Mouse (Mus musculus) G1E (cell line): ENCODE results near the gene Afmid. TPM values are rescaled to one million over a fixed set of nuclear protein-coding genes. Genes with fewer than 3 reads are reported as not detected.
A peak's percentile ranks its signal among the peaks of the same experiment; 100 is the strongest.

Experiments used
- ATAC-seq: 2 replicates; pipeline ENCODE4 v1.8.0; 2016; ENCODE audit warnings: mild to moderate bottlenecking; ENCODE audit not compliant: insufficient number of reproducible peaks, poor library complexity, low FRiP score, severe bottlenecking; ENCODE audit errors: extremely low read depth
- DNase-seq: peaks from one replicate; pipeline ENCODE4 v3.0.0; 2012; ENCODE audit warnings: low spot score
- H3K27me3 ChIP-seq: 2 replicates; pipeline ENCODE4 v1.6.1; 2012; ENCODE audit warnings: mild to moderate bottlenecking, low read length, inconsistent platforms; ENCODE audit not compliant: insufficient read depth
- H3K36me3 ChIP-seq: replicated peaks from 2 replicates; pipeline ENCODE3; 2012; ENCODE audit warnings: mild to moderate bottlenecking, inconsistent platforms
- H3K4me1 ChIP-seq: 2 replicates; pipeline ENCODE4 v1.6.1; 2012; ENCODE audit warnings: low read depth, low read length, inconsistent platforms, mixed read lengths; ENCODE audit not compliant: insufficient read depth
- H3K4me3 ChIP-seq: 2 replicates; pipeline ENCODE4 v1.5.1; 2012; ENCODE audit warnings: low read depth, mild to moderate bottlenecking, inconsistent platforms, low read length, moderate library complexity, mixed read lengths
- H3K9me3 ChIP-seq: replicated peaks from 2 replicates; pipeline ENCODE4 v1.6.1; 2012; ENCODE audit warnings: inconsistent platforms
- CTCF ChIP-seq: IDR thresholded peaks from 2 replicates; pipeline ENCODE4 v1.5.1; 2012; ENCODE audit warnings: low read depth, low read length, inconsistent platforms, mixed read lengths
- GATA1 ChIP-seq: IDR thresholded peaks from 2 replicates; pipeline ENCODE4 v1.6.1; 2012; ENCODE audit warnings: borderline replicate concordance, low read length, inconsistent platforms, mixed read lengths
- GATA2 ChIP-seq: IDR thresholded peaks from 2 replicates; pipeline ENCODE4 v1.6.1; 2012; ENCODE audit warnings: low read depth, low read length, inconsistent platforms, borderline replicate concordance
- POLR2AphosphoS5 ChIP-seq: IDR thresholded peaks from 2 replicates; pipeline ENCODE4 v1.6.1; 2012; ENCODE audit warnings: low read depth, low read length, inconsistent platforms; ENCODE audit not compliant: insufficient replicate concordance
- TAL1 ChIP-seq: conservative IDR thresholded peaks from 2 replicates; pipeline ENCODE4 v1.6.1; 2012; ENCODE audit warnings: low read depth, low read length, inconsistent platforms, mixed read lengths
- polyA plus RNA-seq: library from polyadenylated mRNA; stranded (reverse); fragments of >175 nt; gene quantifications from 2 replicates; pipeline ENCODE4 v1.2.3, GENCODE M21; 2012
- total RNA-seq, 2 experiments: library from RNA; stranded (forward) in 1 of 2; stranded (reverse) in 1 of 2; fragments of 200-1000 nt in 1 of 2; fragments of >200 nt in 1 of 2; fragmentation: Nextera tagmentation in 1 of 2; gene quantifications; 2 replicates each; pipeline ENCODE4 v1.2.3; 2014 to 2017

Gene Afmid
- total and polyA plus RNA-seq, 3 experiments = 3.7 to 23.0 (median 6.9) TPM

DNA sequence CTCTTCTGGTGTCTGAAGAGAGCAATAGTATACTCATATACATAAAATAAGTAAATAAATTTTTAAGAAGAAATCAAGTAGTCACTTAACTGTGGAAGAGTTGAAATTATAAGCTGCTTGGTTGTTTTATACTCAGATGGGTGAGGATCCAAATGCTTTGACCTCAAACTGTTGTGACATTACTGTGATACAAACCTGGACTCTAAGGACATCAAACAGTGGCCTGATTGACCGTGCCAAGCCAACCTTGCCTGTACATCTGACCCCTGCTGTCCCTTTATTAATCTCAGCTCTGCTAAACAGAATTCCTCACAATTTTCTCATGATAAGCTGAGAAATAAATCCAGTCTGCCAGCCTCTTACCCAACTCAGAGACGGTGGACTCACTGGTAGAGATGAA lies 19.9 kb downstream of the Afmid start:
- Histone ChIP-seq H3K9me3 (no peaks in the 10 kb centered on the region), H3K27me3 (peaks cover 13% of the 10 kb centered on the region), H3K4me1 (peaks cover 23% of the 10 kb centered on the region), H3K4me3 (no peak overlapping the region), H3K36me3 (peaks cover 5% of the 10 kb centered on the region)
- TF ChIP-seq POLR2AphosphoS5 = no peak
- no peak for TF ChIP-seq TAL1
- TF ChIP-seq GATA1 = no peak
- TF ChIP-seq CTCF = no peak
- TF ChIP-seq GATA2 = no peak
- DNase-seq = no peak
- no peak for ATAC-seq

DNA sequence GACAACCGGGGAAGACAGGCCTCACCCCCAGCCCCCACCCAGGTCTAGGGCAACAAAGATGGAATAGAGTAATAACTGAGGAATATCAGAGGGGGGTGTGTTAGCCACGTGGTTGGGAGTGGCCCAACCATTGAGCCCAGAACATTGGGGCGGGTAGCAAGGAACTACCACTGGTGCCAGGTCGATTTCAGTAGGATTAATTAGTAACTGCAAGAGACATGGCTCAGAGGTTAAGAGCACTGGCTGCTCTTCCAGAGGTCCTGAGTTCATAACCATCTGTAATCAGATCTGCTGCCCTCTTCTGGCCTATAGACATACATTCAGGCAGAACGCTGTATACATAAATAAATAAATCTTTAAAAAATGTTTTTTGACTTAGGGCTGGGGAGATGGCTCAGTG lies 20.9 kb downstream of the Afmid start:
- H3K27me3 ChIP-seq = peaks cover 8% of the 10 kb centered on the region; the same call in 1 of the 2 replicates
- DNase-seq (no peak), ATAC-seq (no peak)
- peaks cover 11% of the 10 kb centered on the region for H3K36me3 ChIP-seq
- peaks cover 29% of the 10 kb centered on the region for H3K4me1 ChIP-seq
- no peak overlapping the region for H3K4me3 ChIP-seq
- H3K9me3 ChIP-seq = no peaks in the 10 kb centered on the region
- TF ChIP-seq GATA1 = no peak

DNA sequence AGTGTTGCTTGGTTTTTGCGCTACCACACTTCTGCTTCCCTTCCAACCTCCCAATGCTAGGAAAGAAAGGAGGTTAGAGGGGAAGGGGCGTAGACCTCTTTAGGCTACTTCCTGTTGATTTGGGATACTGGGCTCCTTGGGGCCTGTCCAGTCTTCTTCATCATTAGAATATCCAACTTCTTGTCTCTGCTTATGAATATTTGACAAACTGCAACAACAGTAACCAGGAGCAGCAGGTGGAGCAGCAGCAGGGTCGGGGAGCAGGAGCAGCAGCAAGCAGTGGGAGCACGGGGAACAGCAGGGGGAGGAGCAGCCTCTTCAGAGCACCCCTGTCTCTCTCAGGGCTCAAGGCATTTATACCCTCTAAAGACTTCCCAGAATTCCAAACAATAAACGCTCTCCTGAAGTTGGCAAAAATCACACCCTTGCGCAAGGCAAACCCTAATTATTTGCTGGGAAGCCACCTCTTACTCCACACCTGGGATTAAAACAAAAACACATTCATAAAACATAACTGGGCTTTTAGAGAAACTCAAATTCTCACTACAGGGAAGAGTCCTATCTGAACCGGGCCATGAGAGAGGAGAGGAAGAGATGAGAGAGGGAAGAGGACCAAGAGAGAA lies 22.0 kb downstream of the Afmid start:
- no peaks in the 10 kb centered on the region for H3K9me3 ChIP-seq
- H3K4me1 ChIP-seq = peaks cover 33% of the 10 kb centered on the region
- H3K36me3 ChIP-seq = peaks cover 22% of the 10 kb centered on the region
- ATAC-seq = no peak
- peak overlapping the region; percentile 96; the same call in 1 of the 2 replicates for H3K4me3 ChIP-seq
- no peak for TF ChIP-seq TAL1
- no peak for TF ChIP-seq GATA2
- TF ChIP-seq CTCF = no peak
- TF ChIP-seq GATA1 = no peak
- no peak for TF ChIP-seq POLR2AphosphoS5
- H3K27me3 ChIP-seq = peaks cover 4% of the 10 kb centered on the region; the same call in 1 of the 2 replicates
- no peak for DNase-seq

DNA sequence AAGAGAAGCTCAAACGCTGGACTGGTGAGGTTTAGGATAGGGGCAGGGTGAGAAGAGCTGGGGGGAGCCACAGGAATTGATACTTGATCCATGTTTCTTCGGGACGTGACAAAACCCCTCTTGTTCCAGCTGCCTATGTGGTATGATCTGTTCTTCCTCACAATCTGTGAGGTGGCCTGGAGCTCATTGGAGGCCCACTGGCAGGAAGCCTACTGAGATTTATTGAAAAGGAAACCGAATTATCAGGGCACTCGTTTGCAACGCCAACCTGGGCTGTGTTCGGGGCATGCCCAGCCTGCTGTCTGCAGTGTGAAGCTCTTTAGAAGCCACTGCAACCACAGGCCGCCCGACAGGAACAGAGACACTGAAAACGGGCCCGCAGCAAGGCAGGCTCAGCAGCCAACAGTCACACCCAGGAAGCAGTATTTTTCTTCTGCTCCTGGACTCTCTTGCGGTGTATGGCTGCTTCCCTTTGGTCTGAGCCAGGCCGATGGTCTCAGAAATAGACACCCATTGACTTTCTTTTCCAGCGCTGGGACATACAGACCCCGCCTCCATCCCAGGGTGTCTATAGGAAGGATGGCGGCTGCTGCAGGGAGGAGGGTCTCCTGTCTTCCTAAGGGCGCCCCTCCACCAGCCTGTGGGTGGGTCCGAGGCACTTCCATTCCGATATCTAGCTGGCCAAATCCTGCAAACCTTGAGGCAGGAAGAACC lies 22.7 kb downstream of the Afmid start:
- peak; percentile 4; the same call in 1 of the 2 replicates for ATAC-seq
- Histone ChIP-seq H3K36me3 (peaks cover 29% of the 10 kb centered on the region), H3K27me3 (no peaks in the 10 kb centered on the region), H3K4me1 (peaks cover 40% of the 10 kb centered on the region), H3K9me3 (no peaks in the 10 kb centered on the region), H3K4me3 (peak overlapping the region; percentile 96)
- peak; percentile 35 for DNase-seq
- TF ChIP-seq TAL1 (no peak), CTCF (no peak), POLR2AphosphoS5 (no peak), GATA1 (no peak)

DNA sequence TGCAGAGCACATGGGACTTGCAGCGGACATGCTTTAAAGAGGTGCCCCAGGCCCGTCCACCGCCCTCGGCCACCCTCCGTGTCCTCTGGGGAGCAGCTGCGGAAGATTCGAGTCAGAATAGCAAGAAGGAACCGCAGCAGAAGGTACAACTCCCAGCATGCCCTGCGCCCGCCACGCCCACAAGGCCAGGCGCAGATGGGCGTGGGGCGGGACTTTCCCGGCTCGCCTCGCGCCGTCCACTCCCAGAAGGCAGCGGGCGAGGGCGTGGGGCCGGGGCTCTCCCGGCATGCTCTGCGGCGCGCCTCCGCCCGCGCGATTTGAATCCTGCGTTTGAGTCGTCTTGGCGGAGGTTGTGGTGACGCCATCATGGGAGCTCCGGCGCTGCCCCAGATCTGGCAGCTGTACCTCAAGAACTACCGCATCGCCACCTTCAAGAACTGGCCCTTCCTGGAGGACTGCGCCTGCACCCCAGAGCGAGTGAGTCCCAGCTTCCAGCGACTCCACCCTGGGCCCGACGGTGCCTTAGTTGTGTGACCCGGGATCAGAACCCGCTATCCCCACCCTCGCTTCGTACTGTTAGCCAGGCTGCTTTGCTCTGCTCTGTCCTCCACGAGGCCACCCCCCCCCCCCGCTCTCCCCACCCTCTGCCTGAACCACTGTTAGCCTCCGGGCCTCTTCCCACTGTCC lies 23.4 kb downstream of the Afmid start, which contains the start of gene Birc5:
TSS of gene Birc5 (plus strand) at position 267 of the 687 bp plus-strand sequence.
- Histone ChIP-seq H3K9me3 (no peaks in the 10 kb centered on the region), H3K4me1 (peaks cover 40% of the 10 kb centered on the region), H3K27me3 (no peaks in the 10 kb centered on the region), H3K4me3 (peak within 1 kb of the TSS; percentile 96), H3K36me3 (peaks cover 36% of the 10 kb centered on the region)
- DNase-seq (peak; percentile 92), ATAC-seq (peak; percentile 71)
- TF ChIP-seq GATA2 (no peak), TAL1 (no peak), CTCF (no peak), POLR2AphosphoS5 (no peak), GATA1 (no peak)

DNA sequence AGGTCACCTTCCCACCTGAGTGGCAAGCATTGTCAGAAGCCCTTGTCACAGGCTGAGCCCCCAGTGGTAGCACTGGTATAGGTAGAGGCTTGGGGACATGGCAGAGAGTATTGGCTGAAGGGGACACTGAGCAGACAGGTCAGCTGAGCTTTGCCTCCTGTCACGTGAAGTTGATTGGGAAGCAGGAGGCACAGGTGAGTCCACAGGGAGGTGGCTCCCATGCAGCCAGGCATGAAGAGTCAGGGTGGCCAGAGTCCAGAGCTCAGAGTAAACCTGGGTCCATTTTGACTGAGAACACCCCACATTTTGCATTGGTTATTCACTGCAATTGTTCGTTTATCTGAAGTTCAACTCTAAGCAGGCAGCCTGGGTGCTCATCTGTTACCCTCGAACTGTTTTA lies 27.2 kb downstream of the Afmid start:
- H3K27me3 ChIP-seq = no peaks in the 10 kb centered on the region
- H3K36me3 ChIP-seq = peaks cover 70% of the 10 kb centered on the region
- ATAC-seq (no peak), DNase-seq (no peak)
- no peak overlapping the region for H3K4me3 ChIP-seq
- H3K4me1 ChIP-seq = peaks cover 43% of the 10 kb centered on the region
- peaks cover 7% of the 10 kb centered on the region for H3K9me3 ChIP-seq
- TF ChIP-seq TAL1 = no peak
- no peak for TF ChIP-seq CTCF
- no peak for TF ChIP-seq POLR2AphosphoS5
- TF ChIP-seq GATA2 = no peak
- TF ChIP-seq GATA1 = no peak
